Mouse (Mus musculus): ENCODE data around the gene Eme2.

GRCm38 (mm10) chr17:24932431-24932830 lies 37.5 kb upstream of the Eme2 start:
- TF ChIP-seq CTCF (IDR thresholded peaks at IDR 0.05; ENCODE audit: control insufficient read depth, insufficient read depth, low read length) (no peak), POLR2A (IDR thresholded peaks at IDR 0.05; ENCODE audit: borderline replicate concordance, control insufficient read depth, low read depth, low read length) (no peak)
